Mouse (Mus musculus) G1E (cell line): ENCODE data around the gene Arsg. TPM values are rescaled to one million over a fixed set of nuclear protein-coding genes. Genes with fewer than 3 reads are reported as not detected.

Experiments
- ATAC-seq: 2 replicates; pipeline ENCODE4 v1.8.0; 2016; ENCODE audit warnings: mild to moderate bottlenecking; ENCODE audit not compliant: insufficient number of reproducible peaks, poor library complexity, low FRiP score, severe bottlenecking; ENCODE audit errors: extremely low read depth
- DNase-seq: peaks from one replicate; pipeline ENCODE4 v3.0.0; 2012; ENCODE audit warnings: low spot score
- H3K27me3 ChIP-seq: 2 replicates; pipeline ENCODE4 v1.6.1; 2012; ENCODE audit warnings: mild to moderate bottlenecking, low read length, inconsistent platforms; ENCODE audit not compliant: insufficient read depth
- H3K36me3 ChIP-seq: replicated peaks from 2 replicates; pipeline ENCODE3; 2012; ENCODE audit warnings: mild to moderate bottlenecking, inconsistent platforms
- H3K4me1 ChIP-seq: 2 replicates; pipeline ENCODE4 v1.6.1; 2012; ENCODE audit warnings: low read depth, low read length, inconsistent platforms, mixed read lengths; ENCODE audit not compliant: insufficient read depth
- H3K4me3 ChIP-seq: 2 replicates; pipeline ENCODE4 v1.5.1; 2012; ENCODE audit warnings: low read depth, mild to moderate bottlenecking, inconsistent platforms, low read length, moderate library complexity, mixed read lengths
- H3K9me3 ChIP-seq: replicated peaks from 2 replicates; pipeline ENCODE4 v1.6.1; 2012; ENCODE audit warnings: inconsistent platforms
- CTCF ChIP-seq: IDR thresholded peaks from 2 replicates; pipeline ENCODE4 v1.5.1; 2012; ENCODE audit warnings: low read depth, low read length, inconsistent platforms, mixed read lengths
- GATA1 ChIP-seq: IDR thresholded peaks from 2 replicates; pipeline ENCODE4 v1.6.1; 2012; ENCODE audit warnings: borderline replicate concordance, low read length, inconsistent platforms, mixed read lengths
- GATA2 ChIP-seq: IDR thresholded peaks from 2 replicates; pipeline ENCODE4 v1.6.1; 2012; ENCODE audit warnings: low read depth, low read length, inconsistent platforms, borderline replicate concordance
- POLR2AphosphoS5 ChIP-seq: IDR thresholded peaks from 2 replicates; pipeline ENCODE4 v1.6.1; 2012; ENCODE audit warnings: low read depth, low read length, inconsistent platforms; ENCODE audit not compliant: insufficient replicate concordance
- TAL1 ChIP-seq: conservative IDR thresholded peaks from 2 replicates; pipeline ENCODE4 v1.6.1; 2012; ENCODE audit warnings: low read depth, low read length, inconsistent platforms, mixed read lengths
- polyA plus RNA-seq: library from polyadenylated mRNA; stranded (reverse); fragments of >175 nt; gene quantifications from 2 replicates; pipeline ENCODE4 v1.2.3, GENCODE M21; 2012
- total RNA-seq, 2 experiments: library from RNA; stranded (forward) in 1 of 2; stranded (reverse) in 1 of 2; fragments of 200-1000 nt in 1 of 2; fragments of >200 nt in 1 of 2; fragmentation: Nextera tagmentation in 1 of 2; gene quantifications; 2 replicates each; pipeline ENCODE4 v1.2.3; 2014 to 2017

Arsg gene
- total and polyA plus RNA-seq, 3 experiments: 1.0 to 6.1 (median 2.0) TPM

DNA sequence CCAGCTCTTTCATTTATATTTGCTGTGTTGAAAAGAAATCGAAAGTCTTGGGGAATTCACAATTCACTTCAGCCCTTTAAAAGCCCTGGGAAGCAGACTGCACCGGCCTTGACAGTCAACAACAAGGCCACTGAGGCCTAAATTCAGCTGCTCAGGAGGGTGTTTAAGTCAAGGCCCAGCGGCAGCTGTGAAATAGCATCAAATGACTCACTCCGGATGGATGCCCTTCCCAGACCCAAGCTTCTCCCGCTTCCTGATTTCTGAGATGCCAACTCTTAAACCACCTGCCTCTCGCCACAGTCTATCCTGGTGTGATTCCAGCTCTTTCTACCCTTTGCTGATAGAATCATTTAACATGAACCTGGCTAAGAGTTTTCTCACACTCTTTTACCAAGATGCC, 147.2 kb downstream of the Arsg start:
- no peaks in the 10 kb centered on the region for H3K36me3 ChIP-seq
- ATAC-seq: no peak

DNA sequence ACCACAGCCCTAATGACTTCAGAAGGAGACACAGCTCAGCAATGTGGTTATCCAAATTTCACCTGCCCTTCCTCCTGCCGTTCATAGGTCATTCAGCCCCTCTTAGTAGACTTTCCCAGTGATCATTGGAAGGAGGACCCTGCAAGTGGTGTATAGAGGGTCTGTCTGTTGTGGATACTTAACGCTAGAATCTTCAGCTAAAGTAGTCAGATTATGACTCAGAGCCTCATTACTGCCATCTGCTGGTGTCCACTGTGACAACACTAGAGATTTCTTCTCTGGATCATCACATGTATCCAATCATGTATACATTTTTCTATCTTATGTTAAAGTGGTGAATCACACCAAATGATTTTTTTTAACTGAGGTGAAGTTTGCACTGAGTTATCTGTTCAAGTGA, 148.0 kb downstream of the Arsg start:
- DNase-seq (no peak), ATAC-seq (no peak)
- Histone ChIP-seq H3K4me1 (peaks cover 33% of the 10 kb centered on the region), H3K4me3 (no peak overlapping the region), H3K9me3 (0 out of 2 replicates have a peak, but pooled peaks cover 2% of the 10 kb centered on the region), H3K36me3 (no peaks in the 10 kb centered on the region), H3K27me3 (0 out of 2 replicates have a peak, but pooled peaks cover 2% of the 10 kb centered on the region)
- TF ChIP-seq POLR2AphosphoS5: no peak
- TF ChIP-seq CTCF: peak; percentile 65
- TF ChIP-seq GATA1: no peak

More for the DNA sequence above, 147.2 kb downstream of the Arsg start:
- TF ChIP-seq TAL1 (no peak), GATA1 (no peak), POLR2AphosphoS5 (no peak), CTCF (no peak), GATA2 (no peak)
- 0 out of 2 replicates have a peak, but pooled peaks cover 2% of the 10 kb centered on the region for H3K27me3 ChIP-seq
- no peak overlapping the region for H3K4me3 ChIP-seq
- peaks cover 41% of the 10 kb centered on the region for H3K4me1 ChIP-seq
- 0 out of 2 replicates have a peak, but pooled peaks cover 2% of the 10 kb centered on the region for H3K9me3 ChIP-seq
- DNase-seq: no peak

GRCm38 (mm10) chr11:109622518-109623037, 149.4 kb downstream of the Arsg start:
- no peaks in the 10 kb centered on the region for H3K36me3 ChIP-seq
- H3K4me1 ChIP-seq: peaks cover 21% of the 10 kb centered on the region
- TF ChIP-seq GATA2: no peak
- TF ChIP-seq TAL1: no peak
- no peak for TF ChIP-seq CTCF
- no peak for TF ChIP-seq POLR2AphosphoS5
- TF ChIP-seq GATA1: no peak
- no peak overlapping the region for H3K4me3 ChIP-seq
- H3K27me3 ChIP-seq: peaks cover 2% of the 10 kb centered on the region; the same call in 1 of the 2 replicates
- no peak for ATAC-seq
- 0 out of 2 replicates have a peak, but pooled peaks cover 2% of the 10 kb centered on the region for H3K9me3 ChIP-seq
- no peak for DNase-seq

Other genes with a start within 250 kb of the Arsg start
- gene Rgs9, start 175.2 kb upstream of the Arsg start, total RNA-seq (2014; fragmentation: Nextera tagmentation): not detected in 2 replicates
- gene Rgs9, start 175.2 kb upstream of the Arsg start, total RNA-seq (2017): 0.06 and 0.22 TPM in 2 replicates
- gene Rgs9, start 175.2 kb upstream of the Arsg start, polyA plus RNA-seq: not detected in 2 replicates
- gene Gna13, start 110.5 kb upstream of the Arsg start, total RNA-seq (2014; fragmentation: Nextera tagmentation): 93.2 and 98.1 TPM in 2 replicates
- 80.4 and 87.2 TPM in 2 replicates for gene Gna13, start 110.5 kb upstream of the Arsg start, total RNA-seq (2017)
- 29.6 and 43.3 TPM in 2 replicates for gene Gna13, start 110.5 kb upstream of the Arsg start, polyA plus RNA-seq
- gene 9930022D16Rik, start 59.5 kb upstream of the Arsg start, total RNA-seq (2014; fragmentation: Nextera tagmentation): 0.63 TPM in 1 of 2 replicates, not detected in the other
- 0.44 and 0.52 TPM in 2 replicates for gene 9930022D16Rik, start 59.5 kb upstream of the Arsg start, total RNA-seq (2017)
- gene 9930022D16Rik, start 59.5 kb upstream of the Arsg start, polyA plus RNA-seq: not detected in 2 replicates
- gene Amz2, start 47.4 kb upstream of the Arsg start, total RNA-seq (2014; fragmentation: Nextera tagmentation): 106 and 127 TPM in 2 replicates
- gene Amz2, start 47.4 kb upstream of the Arsg start, total RNA-seq (2017): 94.9 and 114 TPM in 2 replicates
- gene Amz2, start 47.4 kb upstream of the Arsg start, polyA plus RNA-seq: 9.8 and 17.3 TPM in 2 replicates
- 95.0 and 101 TPM in 2 replicates for gene Slc16a6, start 224 bp downstream of the Arsg start, total RNA-seq (2014; fragmentation: Nextera tagmentation)
- gene Slc16a6, start 224 bp downstream of the Arsg start, total RNA-seq (2017): 18.9 and 20.4 TPM in 2 replicates
- gene Slc16a6, start 224 bp downstream of the Arsg start, polyA plus RNA-seq: 32.4 and 37.1 TPM in 2 replicates
- gene Wipi1, start 138.6 kb downstream of the Arsg start, total RNA-seq (2014; fragmentation: Nextera tagmentation): 14.0 and 15.0 TPM in 2 replicates
- 4.8 and 5.0 TPM in 2 replicates for gene Wipi1, start 138.6 kb downstream of the Arsg start, total RNA-seq (2017)
- 12.6 and 15.4 TPM in 2 replicates for gene Wipi1, start 138.6 kb downstream of the Arsg start, polyA plus RNA-seq
- 116 and 134 TPM in 2 replicates for gene Prkar1a, start 176.0 kb downstream of the Arsg start, total RNA-seq (2014; fragmentation: Nextera tagmentation)
- 83.6 and 85.6 TPM in 2 replicates for gene Prkar1a, start 176.0 kb downstream of the Arsg start, total RNA-seq (2017)
- 74.6 and 74.8 TPM in 2 replicates for gene Prkar1a, start 176.0 kb downstream of the Arsg start, polyA plus RNA-seq
- not detected in 2 replicates for gene Fam20a, start 248.9 kb downstream of the Arsg start, total RNA-seq (2014; fragmentation: Nextera tagmentation)
- 0.05 TPM in 1 of 2 replicates, not detected in the other for gene Fam20a, start 248.9 kb downstream of the Arsg start, total RNA-seq (2017)
- not detected in 2 replicates for gene Fam20a, start 248.9 kb downstream of the Arsg start, polyA plus RNA-seq